Mouse (Mus musculus): ENCODE results near the gene Cpe.

GRCm38 (mm10) chr8:64671937-64672336, 20.9 kb downstream of the Cpe start:
- TF ChIP-seq POLR2A (IDR thresholded peaks at IDR 0.05; ENCODE audit: extremely low read depth, insufficient read depth, low read length) (no peak), CTCF (IDR thresholded peaks at IDR 0.05; ENCODE audit: low read depth, low read length) (no peak)

Data from liver, adult 2 months (tissue).